Mouse (Mus musculus): ENCODE results near the gene Lztfl1. TPM values are rescaled to one million over a fixed set of nuclear protein-coding genes. Genes with fewer than 3 reads are reported as not detected.

The Lztfl1 gene
- polyA plus RNA-seq, 1 experiment from 2014 or later = 33.7 TPM

- Histone ChIP-seq H3K4me1 (replicated peaks) (no peaks in the 10 kb centered on the region), H3K27ac (ENCODE audit: poor library complexity, severe bottlenecking) (no peak overlapping the region), H3K9me3 (replicated peaks) (no peaks in the 10 kb centered on the region), H3K4me2 (no peak overlapping the region), H3K27me3 (replicated peaks) (no peaks in the 10 kb centered on the region), H3K4me3 (no peak overlapping the region), H3K9ac (no peak overlapping the region), H3K36me3 (no peaks in the 10 kb centered on the region)
- 56% methylated on average over 3 of the region's 3 CpGs for WGBS
- ATAC-seq (ENCODE audit: insufficient number of reproducible peaks, low FRiP score) = no peak
These were observed 16.6 kb upstream of the Lztfl1 start for GRCm38 (mm10) chr9:123734133-123734532.

GRCm38 (mm10) chr9:123731271-123731670 lies 13.8 kb upstream of the Lztfl1 start:
- H3K9me3 ChIP-seq (replicated peaks) = no peaks in the 10 kb centered on the region
- H3K27ac ChIP-seq (ENCODE audit: poor library complexity, severe bottlenecking) = no peak overlapping the region
- 68% methylated on average over 3 of the region's 3 CpGs for WGBS
- no peaks in the 10 kb centered on the region for H3K4me1 ChIP-seq (replicated peaks)
- ATAC-seq (ENCODE audit: insufficient number of reproducible peaks, low FRiP score) = no peak
- H3K4me3 ChIP-seq = no peak overlapping the region
- H3K36me3 ChIP-seq = no peaks in the 10 kb centered on the region
- H3K9ac ChIP-seq = no peak overlapping the region
- no peaks in the 10 kb centered on the region for H3K27me3 ChIP-seq (replicated peaks)
- no peak overlapping the region for H3K4me2 ChIP-seq

GRCm38 (mm10) chr9:123722737-123723493 lies 5.4 kb upstream of the Lztfl1 start:
- H3K27me3 ChIP-seq (replicated peaks) = peaks cover 3% of the 10 kb centered on the region; the same call in 1 of the 2 replicates
- H3K27ac ChIP-seq (ENCODE audit: poor library complexity, severe bottlenecking) = no peak overlapping the region
- no peaks in the 10 kb centered on the region for H3K9me3 ChIP-seq (replicated peaks)
- H3K4me3 ChIP-seq = no peak overlapping the region
- no peak overlapping the region for H3K4me2 ChIP-seq
- ATAC-seq (ENCODE audit: insufficient number of reproducible peaks, low FRiP score) = no peak
- WGBS = 68% methylated on average over 2 of the region's 2 CpGs
- H3K4me1 ChIP-seq (replicated peaks) = no peaks in the 10 kb centered on the region
- H3K36me3 ChIP-seq = no peaks in the 10 kb centered on the region
- H3K9ac ChIP-seq = no peak overlapping the region

GRCm38 (mm10) chr9:123716301-123716700 lies 1.2 kb downstream of the Lztfl1 start:
- Histone ChIP-seq H3K27ac (ENCODE audit: poor library complexity, severe bottlenecking) (no peak overlapping the region), H3K4me1 (replicated peaks) (peaks cover 6% of the 10 kb centered on the region), H3K9ac (peak overlapping the region; percentile 54), H3K27me3 (replicated peaks) (peaks cover 3% of the 10 kb centered on the region; the same call in 1 of the 2 replicates), H3K4me2 (peak overlapping the region; percentile 48), H3K36me3 (peaks cover 3% of the 10 kb centered on the region; the same call in 1 of the 2 replicates), H3K9me3 (replicated peaks) (no peaks in the 10 kb centered on the region), H3K4me3 (peak overlapping the region; percentile 13; the same call in 1 of the 2 replicates)
- WGBS = 57% methylated on average over 3 of the region's 3 CpGs
- no peak for ATAC-seq (ENCODE audit: insufficient number of reproducible peaks, low FRiP score)

- Histone ChIP-seq H3K27ac (ENCODE audit: poor library complexity, severe bottlenecking) (no peak overlapping the region), H3K9ac (no peak overlapping the region), H3K4me1 (replicated peaks) (peaks cover 6% of the 10 kb centered on the region), H3K9me3 (replicated peaks) (no peaks in the 10 kb centered on the region), H3K4me3 (no peak overlapping the region), H3K36me3 (peaks cover 17% of the 10 kb centered on the region), H3K27me3 (replicated peaks) (no peaks in the 10 kb centered on the region), H3K4me2 (no peak overlapping the region)
- WGBS = 79% methylated on average over 2 of the region's 2 CpGs
- no peak for ATAC-seq (ENCODE audit: insufficient number of reproducible peaks, low FRiP score)
These were observed 4.4 kb downstream of the Lztfl1 start for GRCm38 (mm10) chr9:123713111-123713510.

GRCm38 (mm10) chr9:123709226-123709625 lies 8.3 kb downstream of the Lztfl1 start:
- no peaks in the 10 kb centered on the region for H3K4me1 ChIP-seq (replicated peaks)
- no peaks in the 10 kb centered on the region for H3K9me3 ChIP-seq (replicated peaks)
- no peak overlapping the region for H3K4me3 ChIP-seq
- ATAC-seq (ENCODE audit: insufficient number of reproducible peaks, low FRiP score) = no peak
- no peaks in the 10 kb centered on the region for H3K27me3 ChIP-seq (replicated peaks)
- no peak overlapping the region for H3K27ac ChIP-seq (ENCODE audit: poor library complexity, severe bottlenecking)
- H3K9ac ChIP-seq = no peak overlapping the region
- H3K36me3 ChIP-seq = peaks cover 31% of the 10 kb centered on the region
- no peak overlapping the region for H3K4me2 ChIP-seq
- 40% methylated on average over 2 of the region's 2 CpGs for WGBS

GRCm38 (mm10) chr9:123701822-123702221 lies 15.7 kb downstream of the Lztfl1 start:
- Histone ChIP-seq H3K4me1 (replicated peaks) (no peaks in the 10 kb centered on the region), H3K9ac (no peak overlapping the region), H3K4me2 (no peak overlapping the region), H3K9me3 (replicated peaks) (no peaks in the 10 kb centered on the region), H3K27ac (ENCODE audit: poor library complexity, severe bottlenecking) (no peak overlapping the region), H3K4me3 (no peak overlapping the region), H3K36me3 (peaks cover 38% of the 10 kb centered on the region), H3K27me3 (replicated peaks) (no peaks in the 10 kb centered on the region)
- WGBS = 86% methylated on average over 5 of the region's 5 CpGs
- ATAC-seq (ENCODE audit: insufficient number of reproducible peaks, low FRiP score) = no peak

- Histone ChIP-seq H3K4me3 (no peak overlapping the region), H3K27ac (ENCODE audit: poor library complexity, severe bottlenecking) (no peak overlapping the region), H3K4me2 (no peak overlapping the region), H3K4me1 (replicated peaks) (no peaks in the 10 kb centered on the region), H3K9me3 (replicated peaks) (no peaks in the 10 kb centered on the region), H3K9ac (no peak overlapping the region), H3K36me3 (peaks cover 27% of the 10 kb centered on the region), H3K27me3 (replicated peaks) (no peaks in the 10 kb centered on the region)
- ATAC-seq (ENCODE audit: insufficient number of reproducible peaks, low FRiP score) = no peak
- WGBS = 95% methylated on average over 3 of the region's 3 CpGs
These were observed 21.7 kb downstream of the Lztfl1 start for GRCm38 (mm10) chr9:123695634-123696302.

- ATAC-seq (ENCODE audit: insufficient number of reproducible peaks, low FRiP score) = no peak
- H3K9ac ChIP-seq = no peak overlapping the region
- H3K9me3 ChIP-seq (replicated peaks) = no peaks in the 10 kb centered on the region
- no peak overlapping the region for H3K4me2 ChIP-seq
- no peaks in the 10 kb centered on the region for H3K4me1 ChIP-seq (replicated peaks)
- H3K27ac ChIP-seq (ENCODE audit: poor library complexity, severe bottlenecking) = no peak overlapping the region
- no peak overlapping the region for H3K4me3 ChIP-seq
- 46% methylated on average over 1 of the region's 1 CpGs for WGBS
- peaks cover 7% of the 10 kb centered on the region; the same call in 1 of the 2 replicates for H3K27me3 ChIP-seq (replicated peaks)
- peaks cover 12% of the 10 kb centered on the region for H3K36me3 ChIP-seq
These were observed 29.3 kb downstream of the Lztfl1 start for GRCm38 (mm10) chr9:123688227-123688626.

GRCm38 (mm10) chr9:123686206-123686605 lies 31.3 kb downstream of the Lztfl1 start:
- Histone ChIP-seq H3K4me3 (no peak overlapping the region), H3K36me3 (no peaks in the 10 kb centered on the region), H3K27me3 (replicated peaks) (peaks cover 23% of the 10 kb centered on the region), H3K9me3 (replicated peaks) (no peaks in the 10 kb centered on the region), H3K4me2 (no peak overlapping the region), H3K9ac (no peak overlapping the region), H3K27ac (ENCODE audit: poor library complexity, severe bottlenecking) (no peak overlapping the region), H3K4me1 (replicated peaks) (no peaks in the 10 kb centered on the region)
- ATAC-seq (ENCODE audit: insufficient number of reproducible peaks, low FRiP score) = no peak
- 81% methylated on average over 5 of the region's 5 CpGs for WGBS

GRCm38 (mm10) chr9:123683704-123684103 lies 33.8 kb downstream of the Lztfl1 start:
- peaks cover 46% of the 10 kb centered on the region for H3K27me3 ChIP-seq (replicated peaks)
- 54% methylated on average over 3 of the region's 3 CpGs for whole genome bisulfite sequencing

More at GRCm38 (mm10) chr9:123683704-123684103, 33.8 kb downstream of the Lztfl1 start:
- H3K4me1 ChIP-seq (replicated peaks) = peaks cover 3% of the 10 kb centered on the region; the same call in 1 of the 2 replicates
- H3K9ac ChIP-seq = no peak overlapping the region
- no peak overlapping the region for H3K4me2 ChIP-seq
- ATAC-seq (ENCODE audit: insufficient number of reproducible peaks, low FRiP score) = no peak
- no peaks in the 10 kb centered on the region for H3K36me3 ChIP-seq
- H3K4me3 ChIP-seq = no peak overlapping the region
- no peaks in the 10 kb centered on the region for H3K9me3 ChIP-seq (replicated peaks)
- H3K27ac ChIP-seq (ENCODE audit: poor library complexity, severe bottlenecking) = no peak overlapping the region
